Mouse (Mus musculus) heart, adult 8-10 months (tissue): Measurements from ENCODE around the gene Brd7. TPM values are rescaled to one million over a fixed set of nuclear protein-coding genes. Genes with fewer than 3 reads are reported as not detected.
A peak's percentile ranks its signal among the peaks of the same experiment; 100 is the strongest.

Source experiments
- DNase-seq: peaks from one replicate; pipeline ENCODE4 v3.0.0; 2022; ENCODE audit warnings: low spot score
- total RNA-seq, 4 experiments: library from RNA; stranded (reverse); gene quantifications; 2 replicates each; pipeline ENCODE4 v1.2.4; 2022

Brd7 gene
- total RNA-seq, 4 experiments from 2014 or later: 74.5 to 90.1 (median 75.6) TPM

DNA sequence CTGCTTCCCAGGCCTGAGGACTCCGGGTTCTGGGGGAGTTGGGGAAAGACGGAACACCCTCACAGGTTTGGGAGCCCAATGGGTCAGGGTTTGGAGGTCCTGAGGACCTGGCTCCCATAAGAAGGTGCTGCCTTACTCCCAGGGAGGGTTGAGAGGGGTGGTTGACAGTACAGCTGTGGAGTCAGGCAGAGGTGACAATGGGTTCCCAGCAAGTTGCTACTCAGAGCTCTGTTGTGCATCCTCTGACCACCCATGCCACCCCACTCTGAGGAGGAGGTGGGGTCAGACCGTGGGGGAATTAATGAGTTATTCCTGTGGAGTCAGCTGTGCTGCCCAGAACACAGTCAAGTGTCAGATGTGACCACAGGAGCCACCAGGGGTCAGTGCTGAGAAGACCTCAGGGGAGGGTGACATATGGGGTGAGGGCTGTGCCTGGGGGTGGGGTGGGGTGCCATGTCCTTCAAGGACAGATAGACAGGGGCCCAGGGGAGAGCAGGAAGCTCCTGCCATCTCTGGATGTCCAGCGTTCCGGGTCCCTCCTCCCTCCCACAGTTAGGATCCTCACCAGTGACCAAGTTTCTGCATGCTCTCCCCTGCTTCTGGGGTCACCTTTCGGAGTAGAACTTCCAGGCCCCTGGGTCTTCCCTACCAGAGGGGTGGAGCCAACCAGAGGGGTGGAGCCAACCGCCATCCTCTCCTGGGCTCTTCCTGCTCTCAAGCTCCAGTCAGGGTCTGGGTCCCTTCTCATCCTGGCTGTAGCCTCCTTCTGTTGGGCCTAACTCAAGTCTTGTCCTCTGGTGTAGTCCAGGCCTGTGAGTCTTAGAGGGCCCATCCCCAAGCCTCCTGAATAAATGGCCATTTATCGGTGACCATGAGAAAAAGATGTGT, 76.3 kb downstream of the Brd7 start:
- no peak for DNase-seq

DNA sequence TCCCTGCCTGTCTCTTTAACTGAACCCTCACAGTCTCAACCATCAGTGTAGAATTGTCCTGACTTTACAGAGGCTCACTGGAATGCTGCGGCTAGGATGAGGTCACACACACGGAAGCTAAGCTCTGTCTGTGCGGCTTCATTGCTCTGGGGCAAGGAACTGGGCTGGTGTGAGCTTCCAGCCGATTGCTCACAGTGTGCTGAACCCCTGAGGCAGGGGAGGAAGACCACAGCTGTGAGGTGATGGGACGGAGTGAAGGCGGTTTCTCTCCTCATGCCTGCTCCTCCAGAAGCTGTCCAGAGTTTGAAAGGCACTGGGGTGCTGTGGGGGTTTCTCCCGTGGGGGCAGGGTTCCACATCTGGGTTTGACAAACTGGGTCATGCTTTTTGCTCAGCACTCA, 77.3 kb downstream of the Brd7 start:
- DNase-seq: no peak

DNA sequence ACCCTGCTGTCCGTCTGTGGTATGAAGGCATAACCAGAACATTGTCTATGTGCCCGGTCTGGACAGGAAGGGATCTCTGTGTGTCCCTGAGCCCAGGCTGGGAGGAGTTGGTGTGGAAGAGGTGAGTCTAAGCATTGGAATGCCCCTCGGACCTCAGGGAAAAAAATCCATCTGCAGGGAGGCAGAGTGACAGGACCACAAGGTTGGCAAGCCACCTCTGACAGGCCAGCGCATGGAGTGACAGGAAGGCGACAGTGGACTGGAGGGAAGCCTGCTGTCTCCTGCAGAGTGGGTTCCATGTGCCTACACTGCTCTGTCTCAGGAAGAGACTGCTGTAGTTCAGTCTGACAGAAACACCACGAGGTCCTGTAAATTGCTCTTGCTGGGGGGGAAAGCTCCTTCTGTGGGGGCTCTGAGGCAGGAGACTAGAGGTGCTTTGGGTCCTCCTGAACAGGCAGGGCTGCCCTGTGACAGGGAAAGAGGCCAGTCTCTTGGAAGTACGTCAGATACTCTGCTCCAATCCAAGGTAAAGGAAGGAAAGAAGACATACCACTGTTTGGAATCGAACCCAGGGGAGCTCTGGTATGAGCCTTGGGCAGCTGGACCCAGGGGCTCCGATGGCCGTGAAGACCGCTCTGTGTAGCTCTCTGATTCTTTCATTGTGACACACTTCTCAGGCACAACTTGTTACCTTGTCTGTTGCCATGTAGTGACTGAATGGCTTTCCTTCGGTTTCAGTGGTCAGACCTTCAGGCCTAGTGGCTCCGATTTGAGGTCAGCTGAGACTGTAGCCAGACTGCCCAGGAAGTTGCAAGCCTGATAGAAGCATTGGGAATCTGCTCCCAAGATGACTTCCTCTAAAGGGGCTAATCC, 78.5 kb downstream of the Brd7 start:
- no peak for DNase-seq

DNA sequence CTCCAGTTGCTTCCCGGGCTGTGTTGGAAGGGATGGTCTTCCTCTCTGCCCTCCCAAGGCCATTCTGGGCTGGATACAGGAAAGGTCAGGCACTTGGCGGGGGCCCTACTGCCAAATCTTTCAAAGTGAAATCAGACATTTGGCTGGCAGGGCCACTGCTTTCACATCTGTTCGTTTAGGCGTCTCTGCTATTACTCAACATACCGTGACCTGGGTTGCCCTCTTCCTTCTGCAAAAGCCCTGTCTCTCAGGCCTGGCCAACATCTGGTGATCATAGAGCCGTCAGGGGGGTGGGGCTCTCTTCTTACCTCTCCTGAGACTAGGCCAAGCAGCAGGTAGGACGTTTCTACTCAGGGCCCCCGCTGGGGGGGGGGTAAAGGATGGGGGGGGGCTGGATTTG, 79.3 kb downstream of the Brd7 start:
- peak; percentile 83 for DNase-seq

Other genes with a start within 250 kb of the Brd7 start
- 10 to 100 TPM; 32.7 to 40.3 (median 36.8) TPM for gene Cnep1r1, start 243.4 kb downstream of the Brd7 start, total RNA-seq
- gene Heatr3, start 224.3 kb downstream of the Brd7 start, total RNA-seq: 10 to 100 TPM; 21.5 to 23.3 (median 21.7) TPM
- gene Tent4b, start 163.0 kb downstream of the Brd7 start, total RNA-seq: 10 to 100 TPM; 17.2 to 20.5 (median 18.7) TPM
- 1 to 10 TPM; 3.1 to 5.0 (median 4.2) TPM for gene Adcy7, start 89.8 kb downstream of the Brd7 start, total RNA-seq
- 1 to 10 TPM; 1.8 to 2.3 (median 2.0) TPM for gene Nkd1, start 159.2 kb upstream of the Brd7 start, total RNA-seq